Mouse (Mus musculus) hindbrain, embryonic 12.5 days (tissue): Measurements from ENCODE around the gene Rsu1. TPM values are rescaled to one million over a fixed set of nuclear protein-coding genes. Genes with fewer than 3 reads are reported as not detected.
"Not testable (repeated sequence)": the region's sequence is repeated elsewhere in the genome, so short reads cannot be mapped to it uniquely, and the experiment has no call there.

Experiments
- ATAC-seq: fragments of 200-750 bp; cut with Nextera tagmentation; 2 replicates; pipeline ENCODE4 v1.8.0; 2017; ENCODE audit warnings: moderate TSS enrichment; ENCODE audit not compliant: low FRiP score
- H3K27ac ChIP-seq: fragments of 300-500 bp; sonication (generic); 2 replicates; pipeline ENCODE4 v1.5.1; 2016; ENCODE audit warnings: mild to moderate bottlenecking
- H3K27me3 ChIP-seq: fragments of 300-500 bp; sonication (generic); 2 replicates; pipeline ENCODE4 v1.6.1; 2016; ENCODE audit warnings: mild to moderate bottlenecking
- H3K36me3 ChIP-seq: fragments of 300-500 bp; sonication (generic); 2 replicates; pipeline ENCODE4 v1.6.1; 2016; ENCODE audit warnings: mild to moderate bottlenecking
- H3K4me1 ChIP-seq: fragments of 300-500 bp; sonication (generic); 2 replicates; pipeline ENCODE4 v1.6.1; 2016
- H3K4me2 ChIP-seq: fragments of 300-500 bp; sonication (generic); replicated peaks from 2 replicates; pipeline ENCODE4 v1.6.1; 2016; ENCODE audit warnings: mild to moderate bottlenecking
- H3K4me3 ChIP-seq: fragments of 300-500 bp; sonication (generic); 2 replicates; pipeline ENCODE4 v1.5.1; 2016; ENCODE audit warnings: mild to moderate bottlenecking
- H3K9ac ChIP-seq: fragments of 300-500 bp; sonication (generic); 2 replicates; pipeline ENCODE4 v1.6.1; 2016; ENCODE audit warnings: mild to moderate bottlenecking, moderate library complexity
- H3K9me3 ChIP-seq: fragments of 300-500 bp; sonication (generic); replicated peaks from 2 replicates; pipeline ENCODE4 v1.6.1; 2016; ENCODE audit warnings: mild to moderate bottlenecking
- WGBS: fragments of 180-500 bp; shearing (Covaris S2); methylation state at CpG from one replicate; pipeline ENCODE4 v1.1.7; 2016; 5-methylcytosine and 5-hydroxymethylcytosine counted together
- polyA plus RNA-seq: library from polyadenylated mRNA; unstranded; fragments of >200 nt; fragmentation: Nextera tagmentation; extraction: Ambion mirVana; gene quantifications from 2 replicates; pipeline ENCODE4 v1.2.1, GENCODE M21; 2016

Rsu1 gene
- polyA plus RNA-seq, 1 experiment from 2014 or later: 86.5 TPM

- no peaks in the 10 kb centered on the region for H3K9me3 ChIP-seq
- no peak overlapping the region for H3K4me2 ChIP-seq
- H3K27ac ChIP-seq: no peak overlapping the region
- no peaks in the 10 kb centered on the region for H3K4me1 ChIP-seq
- H3K36me3 ChIP-seq: peaks cover 7% of the 10 kb centered on the region; the same call in 1 of the 2 replicates
- WGBS: 76% methylated on average over 6 of the region's 6 CpGs
- no peak overlapping the region for H3K9ac ChIP-seq
- H3K4me3 ChIP-seq: no peak overlapping the region
- no peak for ATAC-seq
- no peaks in the 10 kb centered on the region for H3K27me3 ChIP-seq
Observed at GRCm38 (mm10) chr2:13218112-13218511, 53.1 kb downstream of the Rsu1 start.

GRCm38 (mm10) chr2:13206825-13207224 lies 64.4 kb downstream of the Rsu1 start:
- Histone ChIP-seq H3K27ac (no peak overlapping the region), H3K36me3 (no peaks in the 10 kb centered on the region), H3K9me3 (no peaks in the 10 kb centered on the region), H3K4me2 (no peak overlapping the region), H3K27me3 (no peaks in the 10 kb centered on the region), H3K4me1 (no peaks in the 10 kb centered on the region), H3K4me3 (no peak overlapping the region), H3K9ac (no peak overlapping the region)
- WGBS: 91% methylated on average over 2 of the region's 2 CpGs
- ATAC-seq: no peak

GRCm38 (mm10) chr2:13206367-13206766 lies 64.8 kb downstream of the Rsu1 start:
- H3K4me2 ChIP-seq: no peak overlapping the region
- no peaks in the 10 kb centered on the region for H3K27me3 ChIP-seq
- H3K4me1 ChIP-seq: no peaks in the 10 kb centered on the region
- no peaks in the 10 kb centered on the region for H3K9me3 ChIP-seq
- H3K36me3 ChIP-seq: no peaks in the 10 kb centered on the region
- H3K27ac ChIP-seq: no peak overlapping the region
- 65% methylated on average over 8 of the region's 8 CpGs for WGBS
- no peak overlapping the region for H3K4me3 ChIP-seq
- H3K9ac ChIP-seq: no peak overlapping the region
- ATAC-seq: no peak

GRCm38 (mm10) chr2:13202805-13203475 lies 68.3 kb downstream of the Rsu1 start:
- no peaks in the 10 kb centered on the region for H3K36me3 ChIP-seq
- H3K4me1 ChIP-seq: no peaks in the 10 kb centered on the region
- H3K9ac ChIP-seq: no peak overlapping the region
- no peak overlapping the region for H3K4me3 ChIP-seq
- whole genome bisulfite sequencing: 47% methylated on average over 6 of the region's 6 CpGs
- no peaks in the 10 kb centered on the region for H3K27me3 ChIP-seq
- no peak for ATAC-seq
- H3K4me2 ChIP-seq: no peak overlapping the region
- H3K27ac ChIP-seq: no peak overlapping the region
- H3K9me3 ChIP-seq: no peaks in the 10 kb centered on the region

GRCm38 (mm10) chr2:13199713-13200112 lies 71.5 kb downstream of the Rsu1 start:
- Histone ChIP-seq H3K9ac (no peak overlapping the region), H3K27me3 (no peaks in the 10 kb centered on the region), H3K36me3 (no peaks in the 10 kb centered on the region), H3K4me2 (no peak overlapping the region), H3K4me1 (no peaks in the 10 kb centered on the region), H3K9me3 (no peaks in the 10 kb centered on the region), H3K27ac (no peak overlapping the region), H3K4me3 (no peak overlapping the region)
- ATAC-seq: no peak
- 77% methylated on average over 7 of the region's 7 CpGs for WGBS

- H3K4me2 ChIP-seq: no peak overlapping the region
- no peak overlapping the region for H3K27ac ChIP-seq
- no peaks in the 10 kb centered on the region for H3K4me1 ChIP-seq
- H3K36me3 ChIP-seq: no peaks in the 10 kb centered on the region
- no peak overlapping the region for H3K9ac ChIP-seq
- ATAC-seq: no peak
- H3K27me3 ChIP-seq: no peaks in the 10 kb centered on the region
- no peaks in the 10 kb centered on the region for H3K9me3 ChIP-seq
- H3K4me3 ChIP-seq: no peak overlapping the region
- 71% methylated on average over 2 of the region's 2 CpGs for WGBS
Observed at GRCm38 (mm10) chr2:13199033-13199432, 72.2 kb downstream of the Rsu1 start.

- Histone ChIP-seq H3K9me3 (no peaks in the 10 kb centered on the region), H3K9ac (no peak overlapping the region), H3K27me3 (no peaks in the 10 kb centered on the region), H3K27ac (no peak overlapping the region), H3K36me3 (no peaks in the 10 kb centered on the region), H3K4me1 (no peaks in the 10 kb centered on the region), H3K4me2 (no peak overlapping the region), H3K4me3 (no peak overlapping the region)
- ATAC-seq: no peak
- WGBS: 59% methylated on average over 7 of the region's 7 CpGs
Observed at GRCm38 (mm10) chr2:13195540-13195939, 75.7 kb downstream of the Rsu1 start.

GRCm38 (mm10) chr2:13192157-13192556 lies 79.1 kb downstream of the Rsu1 start:
- H3K4me2 ChIP-seq: no peak overlapping the region
- H3K4me1 ChIP-seq: no peaks in the 10 kb centered on the region
- no peaks in the 10 kb centered on the region for H3K36me3 ChIP-seq
- H3K27me3 ChIP-seq: no peaks in the 10 kb centered on the region
- H3K9ac ChIP-seq: no peak overlapping the region
- ATAC-seq: no peak
- 76% methylated on average over 1 of the region's 1 CpGs for WGBS
- no peaks in the 10 kb centered on the region for H3K9me3 ChIP-seq
- no peak overlapping the region for H3K4me3 ChIP-seq
- H3K27ac ChIP-seq: no peak overlapping the region

- Histone ChIP-seq H3K9me3 (no peaks in the 10 kb centered on the region), H3K27me3 (no peaks in the 10 kb centered on the region), H3K36me3 (no peaks in the 10 kb centered on the region), H3K4me1 (no peaks in the 10 kb centered on the region), H3K27ac (no peak overlapping the region), H3K4me3 (no peak overlapping the region), H3K9ac (no peak overlapping the region), H3K4me2 (no peak overlapping the region)
- no peak for ATAC-seq
- 81% methylated on average over 4 of the region's 4 CpGs for WGBS
Observed at GRCm38 (mm10) chr2:13190767-13191166, 80.4 kb downstream of the Rsu1 start.

GRCm38 (mm10) chr2:13188831-13189495 lies 82.3 kb downstream of the Rsu1 start:
- WGBS: 93% methylated on average over 11 of the region's 11 CpGs
- H3K9me3 ChIP-seq: no peaks in the 10 kb centered on the region
- H3K4me2 ChIP-seq: no peak overlapping the region
- H3K27ac ChIP-seq: no peak overlapping the region
- H3K9ac ChIP-seq: no peak overlapping the region
- H3K4me1 ChIP-seq: no peaks in the 10 kb centered on the region
- ATAC-seq: no peak
- no peak overlapping the region for H3K4me3 ChIP-seq
- no peaks in the 10 kb centered on the region for H3K27me3 ChIP-seq
- no peaks in the 10 kb centered on the region for H3K36me3 ChIP-seq

- H3K4me1 ChIP-seq: peaks cover under 1% of the 10 kb centered on the region; the same call in 1 of the 2 replicates
- no peak overlapping the region for H3K4me3 ChIP-seq
- H3K27me3 ChIP-seq: no peaks in the 10 kb centered on the region
- no peak overlapping the region for H3K27ac ChIP-seq
- no peak overlapping the region for H3K4me2 ChIP-seq
- H3K36me3 ChIP-seq: no peaks in the 10 kb centered on the region
- 94% methylated on average over 3 of the region's 3 CpGs for WGBS
- H3K9me3 ChIP-seq: no peaks in the 10 kb centered on the region
- ATAC-seq: no peak
- H3K9ac ChIP-seq: no peak overlapping the region
Observed at GRCm38 (mm10) chr2:13183124-13183523, 88.1 kb downstream of the Rsu1 start.

GRCm38 (mm10) chr2:13181899-13182298 lies 89.3 kb downstream of the Rsu1 start:
- ATAC-seq, H3K27me3 ChIP-seq, H3K27ac ChIP-seq, H3K4me2 ChIP-seq, H3K9ac ChIP-seq, H3K36me3 ChIP-seq, H3K4me3 ChIP-seq, H3K9me3 ChIP-seq: not testable (repeated sequence)
- no CpG with 5 or more reads among the region's 3 CpGs for WGBS
- H3K4me1 ChIP-seq: peaks cover 10% of the 10 kb centered on the region
